Mouse (Mus musculus) stomach, postnatal 0 days (tissue): ENCODE measurements around the gene Vezf1.

Experiments used
- CTCF ChIP-seq: IDR thresholded peaks from 2 replicates; pipeline ENCODE4 v1.5.1; 2016; ENCODE audit warnings: antibody characterized with exemption, low read depth, mild to moderate bottlenecking, moderate library complexity
- EP300 ChIP-seq: optimal IDR thresholded peaks from 2 replicates; pipeline ENCODE3; 2016; ENCODE audit warnings: antibody characterized with exemption

GRCm38 (mm10) chr11:88075701-88076100 lies 7.6 kb downstream of the Vezf1 start:
- peak; percentile 28; the same call in 1 of the 2 replicates for TF ChIP-seq CTCF
- TF ChIP-seq EP300 = no peak
